Mouse (Mus musculus) mouse trophoblast stem cell (cell line): ENCODE results near the gene Hmgcl.
"Not testable (repeated sequence)": the region's sequence is repeated elsewhere in the genome, so short reads cannot be mapped to it uniquely, and the experiment has no call there.

ENCODE experiments used
- in situ Hi-C, 2 experiments: fragments of 300-500 bp; cut with MseI, MboI; formaldehyde crosslinking; loops; 2 replicates in 1 of 2; 3 replicates in 1 of 2; pipeline ENCODE4 v1.15.1; 2025

Hmgcl gene

GRCm38 (mm10) chr4:135960717-135961116 is 14.5 kb downstream of the Hmgcl start:
- in situ Hi-C loops, result no loop called here

GRCm38 (mm10) chr4:135961709-135962108 is 15.5 kb downstream of the Hmgcl start:
- in situ Hi-C loops, result no loop called here

- in situ Hi-C loops, result no loop called here
Measured at GRCm38 (mm10) chr4:135962198-135962597, 15.9 kb downstream of the Hmgcl start.

GRCm38 (mm10) chr4:135962946-135963345 is 16.7 kb downstream of the Hmgcl start:
- in situ Hi-C loops, result no loop called here

GRCm38 (mm10) chr4:135963457-135964193 is 17.4 kb downstream of the Hmgcl start, which contains the start of gene Gale:
Gene Gale (plus strand): TSS chr4:135963727.
- in situ Hi-C loops, result no loop called here

GRCm38 (mm10) chr4:135964426-135964825 is 18.2 kb downstream of the Hmgcl start:
- in situ Hi-C loops, result no loop called here

- in situ Hi-C loops, result no loop called here
Measured at GRCm38 (mm10) chr4:135965113-135965512, 18.9 kb downstream of the Hmgcl start.

GRCm38 (mm10) chr4:135966283-135966682 is 20.0 kb downstream of the Hmgcl start:
- in situ Hi-C loops, result no loop called here

- in situ Hi-C loops, result no loop called here
Measured at GRCm38 (mm10) chr4:135967086-135967760, 21.0 kb downstream of the Hmgcl start.

GRCm38 (mm10) chr4:135968271-135968869 is 22.1 kb downstream of the Hmgcl start:
- in situ Hi-C loops, result no loop called here

GRCm38 (mm10) chr4:135969070-135969750 is 23.0 kb downstream of the Hmgcl start:
- in situ Hi-C loops, result no loop called here

- in situ Hi-C loops, result no loop called here
Measured at GRCm38 (mm10) chr4:135970585-135970984, 24.3 kb downstream of the Hmgcl start.

- in situ Hi-C loops, result no loop called here
Measured at GRCm38 (mm10) chr4:135971805-135972555, 25.7 kb downstream of the Hmgcl start.

- in situ Hi-C loops, result no loop called here
Measured at GRCm38 (mm10) chr4:135972556-135972906, 26.3 kb downstream of the Hmgcl start, which contains the start of gene Lypla2. Gene Lypla2 (minus strand): TSS chr4:135972626.

GRCm38 (mm10) chr4:135972911-135973811 is 26.9 kb downstream of the Hmgcl start:
- in situ Hi-C loops, result no loop called here

GRCm38 (mm10) chr4:135976146-135976545 is 29.9 kb downstream of the Hmgcl start:
- in situ Hi-C loops, result no loop called here

GRCm38 (mm10) chr4:135980223-135980622 is 34.0 kb downstream of the Hmgcl start:
- in situ Hi-C loops, result not testable (repeated sequence)

- in situ Hi-C loops, result no loop called here
Measured at GRCm38 (mm10) chr4:135981524-135982063, 35.3 kb downstream of the Hmgcl start.

GRCm38 (mm10) chr4:135984556-135984955 is 38.3 kb downstream of the Hmgcl start:
- in situ Hi-C loops, result no loop called here

GRCm38 (mm10) chr4:135985193-135985592 is 38.9 kb downstream of the Hmgcl start:
- in situ Hi-C loops, result no loop called here
